Mouse (Mus musculus) bone marrow macrophage, adult 2 months (primary cell): ENCODE measurements at regions not wholly inside any gene's neighbourhood (a gene's known extent, or its start where the extent isn't known, plus 50 kb on each side); places are given as distances from the start of the nearest gene placed in this dataset.

Experiments
- H3K27ac ChIP-seq: 2 replicates; pipeline ENCODE4 v1.5.1; 2012; ENCODE audit warnings: low read depth, low read length; ENCODE audit not compliant: insufficient read depth
- H3K4me1 ChIP-seq: 2 replicates; pipeline ENCODE4 v1.6.1; 2012; ENCODE audit warnings: low read length; ENCODE audit not compliant: control insufficient read depth, insufficient read depth
- H3K4me3 ChIP-seq: 2 replicates; pipeline ENCODE4 v1.5.1; 2012; ENCODE audit warnings: mild to moderate bottlenecking, low read length, moderate library complexity; ENCODE audit not compliant: insufficient read depth
- CTCF ChIP-seq: IDR thresholded peaks from 2 replicates; pipeline ENCODE4 v1.5.1; 2012; ENCODE audit warnings: low read depth, mild to moderate bottlenecking, low read length, moderate library complexity
- POLR2A ChIP-seq: IDR thresholded peaks from 2 replicates; pipeline ENCODE4 v1.6.1; 2012; ENCODE audit warnings: mild to moderate bottlenecking, low read depth, low read length, borderline replicate concordance

GRCm38 (mm10) chr1:94423731-94424130 is 371.4 kb upstream of the Pdcd1 start:
- TF ChIP-seq CTCF (no peak), POLR2A (no peak)
- no peak overlapping the region for H3K4me3 ChIP-seq
- no peak overlapping the region for H3K27ac ChIP-seq

DNA sequence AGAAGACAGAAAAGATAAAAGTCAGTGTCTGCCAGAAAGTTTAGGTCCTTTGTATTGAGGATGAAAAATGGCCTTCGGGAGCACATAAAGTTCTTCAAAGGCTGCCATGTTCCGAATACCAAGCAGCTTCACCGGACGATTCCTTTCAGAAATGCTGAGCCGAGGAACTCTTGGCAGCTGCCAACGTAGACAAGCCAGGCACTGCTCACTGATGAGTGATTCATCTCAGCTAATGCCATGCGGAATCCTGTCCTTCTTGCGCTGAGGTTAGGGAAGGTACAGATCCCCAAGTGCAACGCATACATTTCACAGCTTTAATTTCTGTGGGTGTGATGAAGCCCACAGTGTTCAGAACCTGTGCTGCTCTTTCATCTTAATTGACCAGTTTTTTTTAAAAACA is 360.7 kb upstream of the Pdcd1 start:
- Histone ChIP-seq H3K4me3 (no peak overlapping the region), H3K4me1 (no peaks in the 10 kb centered on the region), H3K27ac (no peak overlapping the region)
- TF ChIP-seq CTCF (no peak), POLR2A (no peak)

More at GRCm38 (mm10) chr1:94423731-94424130, 371.4 kb upstream of the Pdcd1 start:
- no peaks in the 10 kb centered on the region for H3K4me1 ChIP-seq

DNA sequence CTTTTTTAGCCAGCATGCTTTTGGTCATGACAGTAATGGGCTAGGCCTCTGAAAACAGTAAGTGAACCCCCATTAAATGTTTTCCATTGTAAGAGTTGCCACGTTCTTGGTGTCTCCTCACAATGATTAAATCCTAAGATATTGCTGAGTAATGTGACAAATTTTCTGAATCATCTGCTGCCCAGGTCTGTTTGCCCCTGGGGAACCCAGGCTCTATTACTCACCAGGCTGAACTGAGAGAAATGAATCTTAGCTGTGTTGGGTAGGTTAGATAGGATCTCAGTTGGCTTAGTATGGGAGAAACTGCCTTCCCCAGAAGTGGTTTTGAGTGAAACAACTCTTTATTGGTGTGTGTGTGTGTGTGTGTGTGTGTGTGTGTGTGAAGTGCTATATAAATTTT is 314.3 kb upstream of the Pdcd1 start:
- TF ChIP-seq CTCF (no peak), POLR2A (no peak)
- no peaks in the 10 kb centered on the region for H3K4me1 ChIP-seq
- no peak overlapping the region for H3K27ac ChIP-seq
- no peak overlapping the region for H3K4me3 ChIP-seq

DNA sequence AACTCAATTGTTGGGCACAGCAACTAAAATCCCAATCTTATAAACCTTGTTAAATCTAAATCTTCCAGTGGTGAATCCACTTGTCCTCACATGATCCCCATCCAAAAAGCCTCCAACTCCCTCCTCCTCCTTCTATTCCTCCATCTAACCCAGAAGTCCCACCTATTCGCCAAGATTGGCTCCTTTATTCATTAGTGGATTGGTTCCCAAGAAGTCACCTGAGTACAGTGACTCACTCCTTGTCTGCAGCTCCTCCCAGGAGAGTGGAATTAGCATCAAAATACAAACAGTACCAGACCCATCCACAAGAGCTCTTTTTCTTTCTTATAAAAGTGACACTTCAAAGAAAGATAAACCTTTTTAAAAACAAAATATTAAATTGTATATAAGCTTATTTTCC is 304.6 kb upstream of the Pdcd1 start:
- Histone ChIP-seq H3K27ac (no peak overlapping the region), H3K4me3 (no peak overlapping the region), H3K4me1 (no peaks in the 10 kb centered on the region)
- TF ChIP-seq POLR2A = no peak
- TF ChIP-seq CTCF = no peak

DNA sequence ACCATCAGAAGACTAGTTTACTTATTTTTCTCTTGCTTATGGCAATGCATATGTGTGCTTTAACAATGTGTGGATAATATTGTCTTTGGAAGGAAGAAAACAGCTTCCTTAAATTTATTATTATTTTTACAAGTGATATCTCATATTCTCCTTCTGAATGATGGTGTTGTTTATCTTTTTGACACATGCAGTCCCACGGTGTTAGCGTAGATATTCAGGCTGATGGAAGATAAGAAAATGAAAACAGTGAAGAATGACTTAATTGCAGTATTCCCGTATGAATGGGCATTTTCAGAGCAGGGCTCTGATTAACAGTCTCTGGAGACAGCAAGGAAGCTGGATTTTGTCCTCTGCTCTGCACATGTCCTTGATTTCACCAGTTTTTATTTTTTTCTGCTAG is 303.5 kb upstream of the Pdcd1 start:
- no peak overlapping the region for H3K27ac ChIP-seq
- no peaks in the 10 kb centered on the region for H3K4me1 ChIP-seq
- H3K4me3 ChIP-seq = no peak overlapping the region
- no peak for TF ChIP-seq CTCF
- no peak for TF ChIP-seq POLR2A

GRCm38 (mm10) chr1:94342576-94342975 is 290.2 kb upstream of the Pdcd1 start:
- Histone ChIP-seq H3K4me3 (no peak overlapping the region), H3K27ac (no peak overlapping the region), H3K4me1 (no peaks in the 10 kb centered on the region)
- TF ChIP-seq POLR2A = no peak
- no peak for TF ChIP-seq CTCF

GRCm38 (mm10) chr1:94341237-94341636 is 288.9 kb upstream of the Pdcd1 start:
- no peak overlapping the region for H3K4me3 ChIP-seq
- no peak for TF ChIP-seq CTCF
- no peak for TF ChIP-seq POLR2A
- no peaks in the 10 kb centered on the region for H3K4me1 ChIP-seq
- no peak overlapping the region for H3K27ac ChIP-seq

DNA sequence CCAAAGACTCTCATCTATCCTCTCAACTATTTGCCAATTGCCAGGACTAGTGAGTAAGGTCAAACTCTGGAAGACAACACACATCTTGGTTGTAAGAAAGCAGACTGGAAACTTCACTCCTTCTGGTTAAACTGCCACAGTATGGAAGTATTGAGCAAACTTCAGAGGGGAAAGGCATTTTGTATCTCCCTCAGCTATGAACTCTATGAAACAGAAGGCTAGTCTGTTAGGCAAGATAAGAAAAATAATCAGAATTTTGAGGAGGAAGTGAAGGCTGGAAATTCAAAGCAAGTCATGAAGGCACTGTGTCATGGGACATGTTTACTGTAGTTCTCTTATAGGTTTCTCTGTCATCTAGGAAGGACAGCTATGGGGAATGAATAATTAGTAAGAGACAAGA is 265.7 kb upstream of the Pdcd1 start:
- TF ChIP-seq POLR2A (no peak), CTCF (no peak)
- Histone ChIP-seq H3K27ac (no peak overlapping the region), H3K4me3 (no peak overlapping the region), H3K4me1 (no peaks in the 10 kb centered on the region)

GRCm38 (mm10) chr1:94298395-94298794 is 246.0 kb upstream of the Pdcd1 start:
- H3K4me3 ChIP-seq = no peak overlapping the region
- H3K27ac ChIP-seq = no peak overlapping the region
- no peaks in the 10 kb centered on the region for H3K4me1 ChIP-seq
- TF ChIP-seq POLR2A = no peak
- TF ChIP-seq CTCF = no peak

GRCm38 (mm10) chr1:94272569-94272968 is 220.2 kb upstream of the Pdcd1 start:
- TF ChIP-seq POLR2A = no peak
- Histone ChIP-seq H3K27ac (no peak overlapping the region), H3K4me3 (no peak overlapping the region), H3K4me1 (no peaks in the 10 kb centered on the region)

GRCm38 (mm10) chr1:94263313-94263712 is 211.0 kb upstream of the Pdcd1 start:
- TF ChIP-seq POLR2A (no peak), CTCF (no peak)

More at GRCm38 (mm10) chr1:94263313-94263712, 211.0 kb upstream of the Pdcd1 start:
- Histone ChIP-seq H3K4me3 (no peak overlapping the region), H3K27ac (no peak overlapping the region), H3K4me1 (no peaks in the 10 kb centered on the region)
